Mouse (Mus musculus): ENCODE data around the gene Rundc3a. TPM values are rescaled to one million over a fixed set of nuclear protein-coding genes. Genes with fewer than 3 reads are reported as not detected.

Rundc3a gene
- polyA plus RNA-seq, 1 experiment from 2014 or later = 3.3 TPM

GRCm38 (mm10) chr11:102352378-102352777 lies 40.8 kb upstream of the Rundc3a start:
- Histone ChIP-seq H3K4me1 (ENCODE audit: insufficient read depth, low read length) (0 out of 2 replicates have a peak, but pooled peaks cover 13% of the 10 kb centered on the region), H3K27me3 (ENCODE audit: insufficient read depth, low read length) (no peaks in the 10 kb centered on the region; the same call in 1 of the 2 replicates), H3K36me3 (ENCODE audit: insufficient read depth, low read length) (no peaks in the 10 kb centered on the region), H3K27ac (ENCODE audit: low read length) (no peak overlapping the region), H3K4me2 (replicated peaks; ENCODE audit: low read depth, low read length) (no peak overlapping the region), H3K9me3 (ENCODE audit: low read length) (no peaks in the 10 kb centered on the region), H3K9ac (replicated peaks; ENCODE audit: low read length) (no peak overlapping the region), H3K4me3 (ENCODE audit: low read length) (no peak overlapping the region)
- 50% methylated on average over 5 of the region's 5 CpGs for WGBS
- no peak for ATAC-seq (ENCODE audit: low FRiP score, low TSS enrichment)

DNA sequence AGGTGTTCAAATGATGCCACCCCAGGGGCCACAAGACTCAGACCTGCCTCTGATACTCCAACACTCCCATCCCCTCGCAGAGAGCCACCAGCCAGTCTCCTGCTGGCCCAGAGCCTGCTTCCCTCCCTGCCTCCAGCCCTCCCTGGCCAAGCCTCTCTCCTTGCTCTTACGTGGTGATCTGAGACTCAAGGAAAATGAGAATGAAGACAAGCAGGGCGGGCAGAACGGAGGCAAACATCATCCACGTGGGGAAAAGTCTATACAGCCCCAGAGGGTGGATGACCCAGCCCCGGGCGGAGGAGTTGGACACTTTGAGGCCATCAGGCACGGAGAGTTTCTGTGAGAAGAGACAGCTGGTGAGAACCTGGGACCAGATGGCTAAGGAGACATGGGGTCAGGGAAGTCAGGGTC lies 40.2 kb upstream of the Rundc3a start:
- no peak overlapping the region for H3K4me2 ChIP-seq (replicated peaks; ENCODE audit: low read depth, low read length)
- no peak overlapping the region for H3K27ac ChIP-seq (ENCODE audit: low read length)
- no peak for ATAC-seq (ENCODE audit: low FRiP score, low TSS enrichment)
- no peaks in the 10 kb centered on the region for H3K9me3 ChIP-seq (ENCODE audit: low read length)
- H3K4me1 ChIP-seq (ENCODE audit: insufficient read depth, low read length) = 0 out of 2 replicates have a peak, but pooled peaks cover 13% of the 10 kb centered on the region
- no peak overlapping the region for H3K4me3 ChIP-seq (ENCODE audit: low read length)
- no peaks in the 10 kb centered on the region; the same call in 1 of the 2 replicates for H3K27me3 ChIP-seq (ENCODE audit: insufficient read depth, low read length)
- H3K9ac ChIP-seq (replicated peaks; ENCODE audit: low read length) = no peak overlapping the region
- H3K36me3 ChIP-seq (ENCODE audit: insufficient read depth, low read length) = no peaks in the 10 kb centered on the region
- WGBS = 9% methylated on average over 8 of the region's 8 CpGs

DNA sequence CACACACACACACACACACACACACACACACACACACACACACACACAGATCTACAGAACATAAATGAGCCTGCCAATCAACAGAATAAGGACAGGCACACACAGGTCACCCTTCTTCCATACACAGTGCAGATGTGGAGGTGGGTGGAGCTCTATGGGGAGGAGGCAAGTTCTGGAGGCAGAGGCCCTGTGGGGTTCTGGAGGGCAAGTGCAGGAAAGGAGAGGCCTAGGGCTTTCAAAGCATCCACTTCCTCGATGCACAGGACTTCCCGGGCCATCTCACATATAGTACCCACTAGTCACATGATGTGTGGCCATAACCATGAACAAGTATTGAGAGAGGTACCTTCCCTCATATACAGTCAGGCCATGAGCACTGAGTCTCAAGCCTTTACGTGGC lies 37.7 kb upstream of the Rundc3a start:
- H3K9me3 ChIP-seq (ENCODE audit: low read length) = no peaks in the 10 kb centered on the region
- 0 out of 2 replicates have a peak, but pooled peaks cover 13% of the 10 kb centered on the region for H3K4me1 ChIP-seq (ENCODE audit: insufficient read depth, low read length)
- no peak overlapping the region for H3K27ac ChIP-seq (ENCODE audit: low read length)
- no peak overlapping the region for H3K9ac ChIP-seq (replicated peaks; ENCODE audit: low read length)
- 82% methylated on average over 3 of the region's 3 CpGs for WGBS
- no peak overlapping the region for H3K4me3 ChIP-seq (ENCODE audit: low read length)
- H3K36me3 ChIP-seq (ENCODE audit: insufficient read depth, low read length) = no peaks in the 10 kb centered on the region
- H3K4me2 ChIP-seq (replicated peaks; ENCODE audit: low read depth, low read length) = no peak overlapping the region
- no peak for ATAC-seq (ENCODE audit: low FRiP score, low TSS enrichment)
- H3K27me3 ChIP-seq (ENCODE audit: insufficient read depth, low read length) = no peaks in the 10 kb centered on the region; the same call in 1 of the 2 replicates

DNA sequence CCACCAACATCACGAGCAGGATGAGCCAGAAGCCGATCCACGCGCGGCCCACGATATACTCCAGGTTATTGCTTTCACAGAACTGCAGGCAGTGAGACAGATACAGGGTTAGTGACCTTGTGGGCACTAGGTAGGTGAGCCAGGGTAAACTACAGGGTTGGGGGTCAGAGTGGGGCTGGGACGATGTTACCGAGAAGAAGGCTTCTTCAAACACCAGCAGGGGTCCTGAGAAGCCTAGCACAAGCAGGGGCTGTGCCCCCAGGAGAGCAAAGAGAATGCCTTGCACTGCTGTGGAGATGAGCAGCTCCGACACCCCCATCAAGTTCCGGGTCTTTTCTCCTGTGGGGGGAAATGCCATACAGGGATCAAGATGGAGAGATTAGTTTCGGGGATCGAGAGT lies 37.0 kb upstream of the Rundc3a start:
- H3K4me1 ChIP-seq (ENCODE audit: insufficient read depth, low read length) = 0 out of 2 replicates have a peak, but pooled peaks cover 13% of the 10 kb centered on the region
- H3K4me3 ChIP-seq (ENCODE audit: low read length) = no peak overlapping the region
- 76% methylated on average over 12 of the region's 12 CpGs for WGBS
- no peak overlapping the region for H3K4me2 ChIP-seq (replicated peaks; ENCODE audit: low read depth, low read length)
- H3K9ac ChIP-seq (replicated peaks; ENCODE audit: low read length) = no peak overlapping the region
- H3K27ac ChIP-seq (ENCODE audit: low read length) = no peak overlapping the region
- no peaks in the 10 kb centered on the region; the same call in 1 of the 2 replicates for H3K27me3 ChIP-seq (ENCODE audit: insufficient read depth, low read length)
- H3K36me3 ChIP-seq (ENCODE audit: insufficient read depth, low read length) = no peaks in the 10 kb centered on the region
- no peak for ATAC-seq (ENCODE audit: low FRiP score, low TSS enrichment)
- H3K9me3 ChIP-seq (ENCODE audit: low read length) = no peaks in the 10 kb centered on the region

DNA sequence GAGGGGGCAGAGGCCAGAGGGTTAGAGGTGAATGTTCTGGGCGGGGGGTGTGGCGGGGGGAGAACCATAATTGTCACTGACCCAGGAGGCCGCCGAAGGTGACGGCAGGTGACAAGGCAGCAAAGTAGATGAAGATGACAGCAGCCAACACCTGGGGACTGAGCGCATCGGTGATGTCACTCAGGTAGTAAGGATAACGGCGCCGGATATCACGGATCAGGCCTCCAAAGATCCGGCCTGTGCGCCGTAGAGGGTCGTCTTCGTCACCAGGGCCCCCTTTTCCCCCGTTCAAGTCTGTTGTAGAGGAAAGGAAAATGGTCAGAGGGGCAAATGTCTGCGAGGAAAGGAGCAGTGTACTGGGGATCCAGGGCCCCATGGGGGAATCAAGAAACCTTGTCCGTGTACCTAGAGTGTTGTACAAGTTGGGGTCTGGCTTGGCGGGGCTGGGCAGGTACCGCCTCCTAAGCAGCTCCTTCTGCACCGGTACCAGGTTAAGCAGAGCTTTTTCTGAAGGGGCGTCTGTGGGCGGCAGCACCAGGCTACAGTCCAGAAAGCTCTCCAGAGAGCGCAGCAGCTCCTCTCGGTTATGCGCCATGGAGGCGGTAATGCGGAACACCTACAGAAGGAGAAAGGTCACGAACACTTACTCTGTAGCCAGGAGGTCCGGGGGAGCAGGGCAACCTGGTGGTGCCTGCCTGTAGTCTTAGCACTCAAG lies 36.4 kb upstream of the Rundc3a start:
- Histone ChIP-seq H3K9ac (replicated peaks; ENCODE audit: low read length) (no peak overlapping the region), H3K9me3 (ENCODE audit: low read length) (no peaks in the 10 kb centered on the region), H3K27ac (ENCODE audit: low read length) (no peak overlapping the region), H3K36me3 (ENCODE audit: insufficient read depth, low read length) (no peaks in the 10 kb centered on the region), H3K4me2 (replicated peaks; ENCODE audit: low read depth, low read length) (no peak overlapping the region), H3K4me3 (ENCODE audit: low read length) (no peak overlapping the region), H3K4me1 (ENCODE audit: insufficient read depth, low read length) (0 out of 2 replicates have a peak, but pooled peaks cover 9% of the 10 kb centered on the region), H3K27me3 (ENCODE audit: insufficient read depth, low read length) (no peaks in the 10 kb centered on the region; the same call in 1 of the 2 replicates)
- WGBS = 62% methylated on average over 31 of the region's 31 CpGs
- ATAC-seq (ENCODE audit: low FRiP score, low TSS enrichment) = no peak

GRCm38 (mm10) chr11:102358365-102358764 lies 34.8 kb upstream of the Rundc3a start:
- Histone ChIP-seq H3K4me2 (replicated peaks; ENCODE audit: low read depth, low read length) (no peak overlapping the region), H3K4me1 (ENCODE audit: insufficient read depth, low read length) (no peaks in the 10 kb centered on the region), H3K9me3 (ENCODE audit: low read length) (no peaks in the 10 kb centered on the region), H3K27me3 (ENCODE audit: insufficient read depth, low read length) (no peaks in the 10 kb centered on the region), H3K27ac (ENCODE audit: low read length) (no peak overlapping the region), H3K36me3 (ENCODE audit: insufficient read depth, low read length) (no peaks in the 10 kb centered on the region), H3K4me3 (ENCODE audit: low read length) (no peak overlapping the region), H3K9ac (replicated peaks; ENCODE audit: low read length) (no peak overlapping the region)
- WGBS = 70% methylated on average over 10 of the region's 10 CpGs
- ATAC-seq (ENCODE audit: low FRiP score, low TSS enrichment) = no peak

DNA sequence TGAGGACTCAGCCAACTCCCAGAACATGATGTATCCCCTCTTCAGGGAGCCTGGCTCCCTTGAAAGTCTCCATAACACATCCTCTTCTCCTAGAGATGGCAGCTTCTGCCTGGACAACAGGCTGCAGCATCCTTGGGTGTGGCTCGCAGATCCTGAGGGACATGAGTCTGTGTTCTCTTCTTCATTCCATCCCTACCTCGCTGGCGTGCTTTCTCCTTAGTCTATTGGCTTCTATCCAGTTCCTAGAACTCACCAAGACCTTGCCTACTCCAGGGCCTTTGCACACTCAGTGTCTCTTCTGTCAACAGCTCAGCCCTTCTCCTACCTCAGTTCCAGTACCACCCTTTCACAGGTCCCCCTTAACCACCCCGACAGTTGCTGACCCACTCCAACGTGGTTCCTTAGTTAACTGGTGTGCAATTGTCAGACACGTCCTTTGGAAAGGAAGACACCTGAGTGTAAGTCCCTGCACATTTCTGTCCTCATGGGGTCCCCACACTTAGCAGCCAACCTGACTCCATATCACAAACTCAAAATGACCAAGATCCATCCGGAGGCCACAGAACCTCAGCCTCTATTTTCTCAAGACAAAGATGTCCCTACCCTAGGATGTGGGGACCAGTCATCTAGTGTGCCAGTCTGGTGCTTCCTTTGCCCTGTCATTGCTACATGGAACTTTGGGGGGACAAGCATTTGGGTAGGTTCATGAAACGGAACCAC lies 31.3 kb upstream of the Rundc3a start:
- 89% methylated on average over 8 of the region's 8 CpGs for WGBS
- Histone ChIP-seq H3K36me3 (ENCODE audit: insufficient read depth, low read length) (no peaks in the 10 kb centered on the region), H3K9ac (replicated peaks; ENCODE audit: low read length) (no peak overlapping the region), H3K27ac (ENCODE audit: low read length) (no peak overlapping the region), H3K9me3 (ENCODE audit: low read length) (no peaks in the 10 kb centered on the region), H3K4me1 (ENCODE audit: insufficient read depth, low read length) (no peaks in the 10 kb centered on the region), H3K27me3 (ENCODE audit: insufficient read depth, low read length) (no peaks in the 10 kb centered on the region), H3K4me2 (replicated peaks; ENCODE audit: low read depth, low read length) (no peak overlapping the region), H3K4me3 (ENCODE audit: low read length) (no peak overlapping the region)
- ATAC-seq (ENCODE audit: low FRiP score, low TSS enrichment) = no peak

- no peaks in the 10 kb centered on the region for H3K4me1 ChIP-seq (ENCODE audit: insufficient read depth, low read length)
- WGBS = 79% methylated on average over 2 of the region's 2 CpGs
- no peak overlapping the region for H3K4me2 ChIP-seq (replicated peaks; ENCODE audit: low read depth, low read length)
- ATAC-seq (ENCODE audit: low FRiP score, low TSS enrichment) = no peak
- H3K9me3 ChIP-seq (ENCODE audit: low read length) = no peaks in the 10 kb centered on the region
- no peak overlapping the region for H3K4me3 ChIP-seq (ENCODE audit: low read length)
- no peaks in the 10 kb centered on the region for H3K36me3 ChIP-seq (ENCODE audit: insufficient read depth, low read length)
- H3K27ac ChIP-seq (ENCODE audit: low read length) = no peak overlapping the region
- no peak overlapping the region for H3K9ac ChIP-seq (replicated peaks; ENCODE audit: low read length)
- no peaks in the 10 kb centered on the region for H3K27me3 ChIP-seq (ENCODE audit: insufficient read depth, low read length)
These were observed 29.6 kb upstream of the Rundc3a start for GRCm38 (mm10) chr11:102363623-102364022.

- Histone ChIP-seq H3K27ac (ENCODE audit: low read length) (no peak overlapping the region), H3K4me3 (ENCODE audit: low read length) (no peak overlapping the region), H3K9me3 (ENCODE audit: low read length) (no peaks in the 10 kb centered on the region), H3K9ac (replicated peaks; ENCODE audit: low read length) (no peak overlapping the region), H3K27me3 (ENCODE audit: insufficient read depth, low read length) (no peaks in the 10 kb centered on the region), H3K4me2 (replicated peaks; ENCODE audit: low read depth, low read length) (no peak overlapping the region), H3K4me1 (ENCODE audit: insufficient read depth, low read length) (0 out of 2 replicates have a peak, but pooled peaks cover 8% of the 10 kb centered on the region), H3K36me3 (ENCODE audit: insufficient read depth, low read length) (no peaks in the 10 kb centered on the region)
- 69% methylated on average over 14 of the region's 14 CpGs for WGBS
- ATAC-seq (ENCODE audit: low FRiP score, low TSS enrichment) = peak; percentile 43; the same call in 1 of the 2 replicates
These were observed 28.4 kb upstream of the Rundc3a start for GRCm38 (mm10) chr11:102364570-102365371.
